Mouse (Mus musculus) hindbrain, embryonic 15.5 days (tissue): ENCODE measurements at regions not wholly inside any gene's neighbourhood (a gene's known extent, or its start where the extent isn't known, plus 50 kb on each side); places are given as distances from the start of the nearest gene placed in this dataset.

ENCODE experiments used
- ATAC-seq: fragments of 200-750 bp; cut with Nextera tagmentation; 2 replicates; pipeline ENCODE4 v1.8.0; 2017; ENCODE audit warnings: low read depth, moderate number of reproducible peaks, moderate TSS enrichment; ENCODE audit not compliant: low FRiP score
- H3K27ac ChIP-seq: fragments of 300-500 bp; sonication (generic); replicated peaks from 2 replicates; pipeline ENCODE4 v1.5.1; 2015; ENCODE audit warnings: mild to moderate bottlenecking, inconsistent platforms
- H3K27me3 ChIP-seq: fragments of 300-500 bp; sonication (generic); 2 replicates; pipeline ENCODE4 v1.6.1; 2015; ENCODE audit warnings: control low read depth, inconsistent platforms
- H3K36me3 ChIP-seq: fragments of 300-500 bp; sonication (generic); 2 replicates; pipeline ENCODE4 v1.6.1; 2015; ENCODE audit warnings: control low read depth, inconsistent platforms
- H3K4me1 ChIP-seq: fragments of 300-500 bp; sonication (generic); replicated peaks from 2 replicates; pipeline ENCODE4 v1.6.1; 2015; ENCODE audit warnings: control low read depth, inconsistent platforms
- H3K4me2 ChIP-seq: fragments of 300-500 bp; sonication (generic); 2 replicates; pipeline ENCODE4 v1.6.1; 2015; ENCODE audit warnings: moderate library complexity, mild to moderate bottlenecking, inconsistent platforms
- H3K4me3 ChIP-seq: fragments of 300-500 bp; sonication (generic); 2 replicates; pipeline ENCODE4 v1.5.1; 2015; ENCODE audit warnings: mild to moderate bottlenecking, inconsistent platforms
- H3K9ac ChIP-seq: fragments of 300-500 bp; sonication (generic); 2 replicates; pipeline ENCODE4 v1.6.1; 2015; ENCODE audit warnings: inconsistent platforms
- H3K9me3 ChIP-seq: fragments of 300-500 bp; sonication (generic); 2 replicates; pipeline ENCODE4 v1.6.1; 2016; ENCODE audit warnings: control low read depth, inconsistent platforms
- WGBS: fragments of 180-500 bp; shearing (Covaris S2); methylation state at CpG from one replicate; pipeline ENCODE4 v1.1.7; 2015; 5-methylcytosine and 5-hydroxymethylcytosine counted together

- no peak overlapping the region for H3K9ac ChIP-seq
- no peak overlapping the region for H3K4me2 ChIP-seq
- no peaks in the 10 kb centered on the region for H3K4me1 ChIP-seq
- WGBS, result 53% methylated on average over 1 of the region's 1 CpGs
- H3K36me3 ChIP-seq, result no peaks in the 10 kb centered on the region
- no peak overlapping the region for H3K27ac ChIP-seq
- no peaks in the 10 kb centered on the region for H3K27me3 ChIP-seq
- H3K4me3 ChIP-seq, result no peak overlapping the region
- no peak for ATAC-seq
- no peaks in the 10 kb centered on the region for H3K9me3 ChIP-seq
Measured at GRCm38 (mm10) chr8:128087500-128087899, 270.9 kb upstream of the Nrp1 start.

- H3K4me2 ChIP-seq, result no peak overlapping the region
- H3K4me1 ChIP-seq, result no peaks in the 10 kb centered on the region
- no peak overlapping the region for H3K27ac ChIP-seq
- H3K4me3 ChIP-seq, result no peak overlapping the region
- H3K36me3 ChIP-seq, result no peaks in the 10 kb centered on the region
- no peaks in the 10 kb centered on the region for H3K9me3 ChIP-seq
- ATAC-seq, result no peak
- no peaks in the 10 kb centered on the region for H3K27me3 ChIP-seq
- 85% methylated on average over 7 of the region's 7 CpGs for WGBS
- no peak overlapping the region for H3K9ac ChIP-seq
Measured at GRCm38 (mm10) chr8:128092826-128093225, 265.6 kb upstream of the Nrp1 start.

GRCm38 (mm10) chr8:128095451-128095850 is 263.0 kb upstream of the Nrp1 start:
- Histone ChIP-seq H3K9ac (no peak overlapping the region), H3K27me3 (no peaks in the 10 kb centered on the region), H3K9me3 (no peaks in the 10 kb centered on the region), H3K27ac (no peak overlapping the region), H3K4me3 (no peak overlapping the region), H3K36me3 (no peaks in the 10 kb centered on the region), H3K4me2 (no peak overlapping the region), H3K4me1 (no peaks in the 10 kb centered on the region)
- no peak for ATAC-seq
- 85% methylated on average over 1 of the region's 1 CpGs for WGBS

- H3K9ac ChIP-seq, result no peak overlapping the region
- H3K36me3 ChIP-seq, result no peaks in the 10 kb centered on the region
- no peak for ATAC-seq
- no peak overlapping the region for H3K4me2 ChIP-seq
- H3K27ac ChIP-seq, result no peak overlapping the region
- H3K4me3 ChIP-seq, result no peak overlapping the region
- H3K27me3 ChIP-seq, result no peaks in the 10 kb centered on the region
- H3K4me1 ChIP-seq, result no peaks in the 10 kb centered on the region
- H3K9me3 ChIP-seq, result no peaks in the 10 kb centered on the region
- WGBS, result 66% methylated on average over 3 of the region's 3 CpGs
Measured at GRCm38 (mm10) chr8:128097601-128098000, 260.8 kb upstream of the Nrp1 start.

GRCm38 (mm10) chr8:128103380-128103779 is 255.0 kb upstream of the Nrp1 start:
- no peak overlapping the region for H3K27ac ChIP-seq
- no peaks in the 10 kb centered on the region for H3K27me3 ChIP-seq
- ATAC-seq, result no peak
- no peaks in the 10 kb centered on the region for H3K4me1 ChIP-seq
- no peaks in the 10 kb centered on the region for H3K9me3 ChIP-seq
- no peak overlapping the region for H3K4me3 ChIP-seq
- 91% methylated on average over 1 of the region's 1 CpGs for WGBS
- H3K4me2 ChIP-seq, result no peak overlapping the region
- H3K36me3 ChIP-seq, result no peaks in the 10 kb centered on the region
- no peak overlapping the region for H3K9ac ChIP-seq

GRCm38 (mm10) chr8:128106569-128106968 is 251.8 kb upstream of the Nrp1 start:
- H3K9me3 ChIP-seq, result no peaks in the 10 kb centered on the region
- H3K27me3 ChIP-seq, result no peaks in the 10 kb centered on the region
- no peak overlapping the region for H3K4me2 ChIP-seq
- H3K27ac ChIP-seq, result no peak overlapping the region
- H3K9ac ChIP-seq, result no peak overlapping the region
- WGBS, result 82% methylated on average over 2 of the region's 2 CpGs
- ATAC-seq, result no peak
- no peaks in the 10 kb centered on the region for H3K4me1 ChIP-seq
- no peaks in the 10 kb centered on the region for H3K36me3 ChIP-seq
- no peak overlapping the region for H3K4me3 ChIP-seq

- Histone ChIP-seq H3K4me2 (no peak overlapping the region), H3K4me1 (no peaks in the 10 kb centered on the region), H3K9me3 (no peaks in the 10 kb centered on the region), H3K36me3 (no peaks in the 10 kb centered on the region), H3K27ac (no peak overlapping the region), H3K4me3 (no peak overlapping the region), H3K27me3 (no peaks in the 10 kb centered on the region), H3K9ac (no peak overlapping the region)
- WGBS, result 83% methylated on average over 7 of the region's 7 CpGs
- ATAC-seq, result no peak
Measured at GRCm38 (mm10) chr8:128107041-128107440, 251.4 kb upstream of the Nrp1 start.

- 77% methylated on average over 3 of the region's 3 CpGs for WGBS
- H3K27me3 ChIP-seq, result no peaks in the 10 kb centered on the region
- no peak overlapping the region for H3K4me3 ChIP-seq
- no peaks in the 10 kb centered on the region for H3K36me3 ChIP-seq
- H3K4me1 ChIP-seq, result no peaks in the 10 kb centered on the region
- H3K27ac ChIP-seq, result no peak overlapping the region
- no peak for ATAC-seq
- H3K4me2 ChIP-seq, result no peak overlapping the region
- H3K9me3 ChIP-seq, result no peaks in the 10 kb centered on the region
- H3K9ac ChIP-seq, result no peak overlapping the region
Measured at GRCm38 (mm10) chr8:128109036-128109435, 249.4 kb upstream of the Nrp1 start.

GRCm38 (mm10) chr8:128111132-128111531 is 247.3 kb upstream of the Nrp1 start:
- WGBS, result 90% methylated on average over 3 of the region's 3 CpGs

GRCm38 (mm10) chr8:128113116-128113515 is 245.3 kb upstream of the Nrp1 start:
- no peak overlapping the region for H3K4me3 ChIP-seq
- ATAC-seq, result no peak
- H3K27ac ChIP-seq, result no peak overlapping the region
- H3K9me3 ChIP-seq, result no peaks in the 10 kb centered on the region
- no peaks in the 10 kb centered on the region for H3K36me3 ChIP-seq
- no peak overlapping the region for H3K4me2 ChIP-seq
- H3K4me1 ChIP-seq, result no peaks in the 10 kb centered on the region
- 87% methylated on average over 1 of the region's 1 CpGs for WGBS
- H3K27me3 ChIP-seq, result no peaks in the 10 kb centered on the region
- no peak overlapping the region for H3K9ac ChIP-seq

More at GRCm38 (mm10) chr8:128111132-128111531, 247.3 kb upstream of the Nrp1 start:
- no peaks in the 10 kb centered on the region for H3K36me3 ChIP-seq
- no peaks in the 10 kb centered on the region for H3K27me3 ChIP-seq
- H3K4me2 ChIP-seq, result no peak overlapping the region
- H3K4me3 ChIP-seq, result no peak overlapping the region
- H3K27ac ChIP-seq, result no peak overlapping the region
- no peak for ATAC-seq
- H3K4me1 ChIP-seq, result no peaks in the 10 kb centered on the region
- no peaks in the 10 kb centered on the region for H3K9me3 ChIP-seq
- no peak overlapping the region for H3K9ac ChIP-seq

GRCm38 (mm10) chr8:128141290-128141966 is 217.0 kb upstream of the Nrp1 start:
- Histone ChIP-seq H3K4me2 (no peak overlapping the region), H3K9me3 (no peaks in the 10 kb centered on the region), H3K4me3 (no peak overlapping the region), H3K27me3 (no peaks in the 10 kb centered on the region), H3K9ac (no peak overlapping the region), H3K27ac (no peak overlapping the region), H3K36me3 (no peaks in the 10 kb centered on the region), H3K4me1 (no peaks in the 10 kb centered on the region)
- 85% methylated on average over 4 of the region's 4 CpGs for WGBS
- ATAC-seq, result no peak

GRCm38 (mm10) chr8:128148351-128148942 is 210.0 kb upstream of the Nrp1 start:
- Histone ChIP-seq H3K4me3 (no peak overlapping the region), H3K4me1 (no peaks in the 10 kb centered on the region), H3K4me2 (no peak overlapping the region), H3K27ac (no peak overlapping the region), H3K27me3 (no peaks in the 10 kb centered on the region), H3K9ac (no peak overlapping the region), H3K9me3 (no peaks in the 10 kb centered on the region), H3K36me3 (no peaks in the 10 kb centered on the region)
- ATAC-seq, result no peak
- 88% methylated on average over 3 of the region's 3 CpGs for WGBS

- H3K4me3 ChIP-seq, result no peak overlapping the region
- H3K4me2 ChIP-seq, result no peak overlapping the region
- no peak overlapping the region for H3K9ac ChIP-seq
- no peaks in the 10 kb centered on the region for H3K27me3 ChIP-seq
- no peak for ATAC-seq
- H3K36me3 ChIP-seq, result no peaks in the 10 kb centered on the region
- no peaks in the 10 kb centered on the region for H3K4me1 ChIP-seq
- H3K9me3 ChIP-seq, result no peaks in the 10 kb centered on the region
- H3K27ac ChIP-seq, result no peak overlapping the region
Measured at GRCm38 (mm10) chr8:128155604-128156003, 202.8 kb upstream of the Nrp1 start.
